Mouse (Mus musculus) adrenal gland (tissue): Measurements from ENCODE around the gene Efr3b.

Source experiments
- intact Hi-C: fragments of 180-260 bp; cut with DNase I; formaldehyde crosslinking; loops from one replicate; pipeline ENCODE4 v1.15.1; 2025

Efr3b gene

GRCm38 (mm10) chr12:4039046-4039445 is 331 bp upstream of the Efr3b start:
- intact Hi-C loops: loop anchor here (5.0 kb wide), 1 partner anchor 57 kb away; no protein-coding TSS in a partner anchor

- intact Hi-C loops: loop anchor here (5.0 kb wide), 1 partner anchor 55 kb away; no protein-coding TSS in a partner anchor
These were observed 1.2 kb downstream of the Efr3b start for GRCm38 (mm10) chr12:4037511-4037910.

GRCm38 (mm10) chr12:4036157-4036556 is 2.6 kb downstream of the Efr3b start:
- intact Hi-C loops: loop anchor here (5.0 kb wide), 1 partner anchor 54 kb away; no protein-coding TSS in a partner anchor

GRCm38 (mm10) chr12:4029064-4029463 is 9.7 kb downstream of the Efr3b start:
- intact Hi-C loops: no loop called here

- intact Hi-C loops: no loop called here
These were observed 10.2 kb downstream of the Efr3b start for GRCm38 (mm10) chr12:4028516-4028915.

GRCm38 (mm10) chr12:4024356-4024755 is 14.4 kb downstream of the Efr3b start:
- intact Hi-C loops: no loop called here

- intact Hi-C loops: no loop called here
These were observed 15.2 kb downstream of the Efr3b start for GRCm38 (mm10) chr12:4023501-4023900.

- intact Hi-C loops: no loop called here
These were observed 15.9 kb downstream of the Efr3b start for GRCm38 (mm10) chr12:4022845-4023244.

GRCm38 (mm10) chr12:4020505-4020904 is 18.2 kb downstream of the Efr3b start:
- intact Hi-C loops: no loop called here

- intact Hi-C loops: no loop called here
These were observed 22.4 kb downstream of the Efr3b start for GRCm38 (mm10) chr12:4016321-4016720.

- intact Hi-C loops: no loop called here
These were observed 23.0 kb downstream of the Efr3b start for GRCm38 (mm10) chr12:4015741-4016140.

GRCm38 (mm10) chr12:4015255-4015654 is 23.5 kb downstream of the Efr3b start:
- intact Hi-C loops: no loop called here

- intact Hi-C loops: no loop called here
These were observed 27.0 kb downstream of the Efr3b start for GRCm38 (mm10) chr12:4011715-4012114.

- intact Hi-C loops: no loop called here
These were observed 27.4 kb downstream of the Efr3b start for GRCm38 (mm10) chr12:4011301-4011700.

- intact Hi-C loops: no loop called here
These were observed 30.0 kb downstream of the Efr3b start for GRCm38 (mm10) chr12:4008731-4009130.

- intact Hi-C loops: no loop called here
These were observed 30.9 kb downstream of the Efr3b start for GRCm38 (mm10) chr12:4007766-4008165.

- intact Hi-C loops: no loop called here
These were observed 31.5 kb downstream of the Efr3b start for GRCm38 (mm10) chr12:4007181-4007580.

GRCm38 (mm10) chr12:4006079-4006478 is 32.6 kb downstream of the Efr3b start:
- intact Hi-C loops: no loop called here

- intact Hi-C loops: no loop called here
These were observed 34.1 kb downstream of the Efr3b start for GRCm38 (mm10) chr12:4004648-4005047.

GRCm38 (mm10) chr12:4000406-4000805 is 38.3 kb downstream of the Efr3b start:
- intact Hi-C loops: no loop called here

GRCm38 (mm10) chr12:3996749-3997148 is 42.0 kb downstream of the Efr3b start:
- intact Hi-C loops: no loop called here

- intact Hi-C loops: no loop called here
These were observed 47.7 kb downstream of the Efr3b start for GRCm38 (mm10) chr12:3991047-3991446.

- intact Hi-C loops: no loop called here
These were observed 48.8 kb downstream of the Efr3b start for GRCm38 (mm10) chr12:3989943-3990342.

GRCm38 (mm10) chr12:3984446-3984845 is 54.3 kb downstream of the Efr3b start:
- intact Hi-C loops: loop anchor here (5.0 kb wide), 2 partner anchors 53 to 57 kb away; partner anchors contain the start of gene Efr3b
